Mouse (Mus musculus) kidney, adult 18-20 months (tissue): ENCODE measurements around the gene Bard1.
A peak's percentile ranks its signal among the peaks of the same experiment; 100 is the strongest.

Source experiments
- DNase-seq: peaks from one replicate; pipeline ENCODE4 v3.0.0; 2021

Gene Bard1

GRCm38 (mm10) chr1:71102344-71103173 is at the start of gene Bard1:
Gene Bard1, minus strand, starts transcription at chr1:71103146.
- peak; percentile 95 for DNase-seq

GRCm38 (mm10) chr1:71127171-71127570 is 24.2 kb upstream of the Bard1 start:
- no peak for DNase-seq

GRCm38 (mm10) chr1:71118511-71118910 is 15.6 kb upstream of the Bard1 start:
- no peak for DNase-seq

- no peak for DNase-seq
Observed at GRCm38 (mm10) chr1:71117253-71117652, 14.3 kb upstream of the Bard1 start.

GRCm38 (mm10) chr1:71115781-71116180 is 12.8 kb upstream of the Bard1 start:
- no peak for DNase-seq

GRCm38 (mm10) chr1:71109858-71110257 is 6.9 kb upstream of the Bard1 start:
- no peak for DNase-seq

- no peak for DNase-seq
Observed at GRCm38 (mm10) chr1:71106127-71106526, 3.2 kb upstream of the Bard1 start.

- no peak for DNase-seq
Observed at GRCm38 (mm10) chr1:71105724-71106123, 2.8 kb upstream of the Bard1 start.

- peak; percentile 6 for DNase-seq
Observed at GRCm38 (mm10) chr1:71103174-71103864, 373 bp upstream of the Bard1 start.

GRCm38 (mm10) chr1:71101369-71101970 is 1.5 kb downstream of the Bard1 start:
- DNase-seq: no peak

- no peak for DNase-seq
Observed at GRCm38 (mm10) chr1:71100591-71101368, 2.2 kb downstream of the Bard1 start.

GRCm38 (mm10) chr1:71099945-71100515 is 2.9 kb downstream of the Bard1 start:
- no peak for DNase-seq

- DNase-seq: no peak
Observed at GRCm38 (mm10) chr1:71096031-71096430, 6.9 kb downstream of the Bard1 start.

- DNase-seq: no peak
Observed at GRCm38 (mm10) chr1:71095211-71095805, 7.6 kb downstream of the Bard1 start.

GRCm38 (mm10) chr1:71075651-71076050 is 27.3 kb downstream of the Bard1 start:
- DNase-seq: no peak

- no peak for DNase-seq
Observed at GRCm38 (mm10) chr1:71070771-71071170, 32.2 kb downstream of the Bard1 start.

- DNase-seq: no peak
Observed at GRCm38 (mm10) chr1:71068728-71069304, 34.1 kb downstream of the Bard1 start.

GRCm38 (mm10) chr1:71063885-71064492 is 39.0 kb downstream of the Bard1 start:
- DNase-seq: no peak

GRCm38 (mm10) chr1:71056143-71056542 is 46.8 kb downstream of the Bard1 start:
- no peak for DNase-seq

GRCm38 (mm10) chr1:71055454-71055853 is 47.5 kb downstream of the Bard1 start:
- DNase-seq: no peak

- DNase-seq: no peak
Observed at GRCm38 (mm10) chr1:71052756-71053155, 50.2 kb downstream of the Bard1 start.
